Mouse (Mus musculus) gastrocnemius, postnatal 10 days (tissue): ENCODE results near the gene Slc25a38. TPM values are rescaled to one million over a fixed set of nuclear protein-coding genes. Genes with fewer than 3 reads are reported as not detected.
A peak's percentile ranks its signal among the peaks of the same experiment; 100 is the strongest.

Experiments
- DNase-seq: peaks from one replicate; pipeline ENCODE4 v3.0.0; 2021; ENCODE audit warnings: mixed read lengths
- total RNA-seq, 2 experiments: library from RNA; stranded (reverse); gene quantifications; 2 replicates each; pipeline ENCODE4 v1.2.3; 2021

Gene Slc25a38
- total RNA-seq, 2 experiments from 2014 or later, result 8.9 to 9.8 TPM

DNA sequence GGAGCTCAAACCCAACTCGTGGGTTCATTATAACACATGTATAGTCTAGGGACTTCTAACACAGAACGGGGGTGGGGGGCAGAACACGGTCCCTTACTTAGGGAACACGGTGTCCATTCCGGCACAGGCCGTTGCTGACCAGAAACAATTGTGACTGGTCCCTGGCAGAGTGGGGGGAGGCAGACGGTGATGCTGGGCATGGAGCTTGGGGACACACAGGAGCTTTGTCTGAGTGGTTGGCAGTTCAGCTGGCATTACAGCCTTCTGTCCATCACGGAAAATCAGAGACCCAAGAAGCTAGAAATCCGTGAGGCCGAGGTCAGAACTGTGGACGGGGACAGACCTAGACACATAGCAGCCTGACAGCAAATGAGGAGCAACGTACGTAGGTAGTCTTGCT lies 34.3 kb downstream of the Slc25a38 start:
- DNase-seq, result no peak

DNA sequence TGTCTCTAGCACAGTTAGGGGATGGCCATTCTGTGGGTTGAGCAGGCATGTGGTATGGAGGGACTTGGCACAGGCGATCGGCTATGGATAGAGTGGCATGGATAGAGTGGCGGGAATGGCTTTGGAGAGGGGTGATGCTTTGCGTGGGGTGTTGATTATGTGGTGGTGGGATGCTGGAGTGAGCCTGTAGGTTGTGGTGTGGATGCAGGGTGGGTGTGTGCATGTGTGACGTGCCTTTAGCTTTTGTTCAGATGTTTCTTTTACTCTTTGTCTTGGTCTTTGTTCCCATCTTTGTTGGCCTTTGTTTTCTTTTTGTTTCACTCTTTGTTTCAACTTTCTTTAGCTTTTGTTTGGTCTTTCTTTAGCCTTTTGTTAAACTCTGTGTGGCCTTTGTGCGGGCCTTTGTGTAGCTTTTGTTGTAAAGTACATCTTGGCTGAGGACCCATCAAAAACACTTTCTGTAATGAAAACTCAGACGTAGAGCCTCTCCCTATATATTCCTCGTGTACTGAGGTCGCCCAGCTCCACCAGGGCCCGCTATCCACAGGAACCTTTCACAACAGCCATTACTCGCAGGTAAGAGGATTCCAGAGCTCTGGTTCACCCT lies 39.2 kb downstream of the Slc25a38 start, which contains the start of gene Mobp:
TSS of gene Mobp (plus strand) at position 486 of the 607 bp plus-strand sequence.
- DNase-seq, result no peak

DNA sequence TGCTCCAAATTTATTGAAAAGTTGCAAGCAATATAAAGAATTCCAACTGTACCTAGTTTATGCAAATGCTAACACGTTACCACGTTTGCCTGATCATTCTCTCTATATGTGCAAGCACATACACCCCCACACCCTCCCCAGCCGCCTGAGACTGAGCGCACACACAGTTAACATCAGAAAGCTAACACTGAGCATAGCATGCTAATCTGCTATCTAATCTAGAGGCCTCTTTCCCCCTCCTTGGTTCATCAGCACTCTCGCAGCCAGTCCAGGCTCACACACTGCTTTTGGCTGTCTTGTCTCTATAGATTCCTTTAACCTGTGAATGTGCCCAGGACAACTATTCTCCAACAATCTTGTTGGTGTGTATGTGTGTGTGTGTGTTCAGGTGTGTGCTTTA lies 41.0 kb downstream of the Slc25a38 start:
- no peak for DNase-seq

DNA sequence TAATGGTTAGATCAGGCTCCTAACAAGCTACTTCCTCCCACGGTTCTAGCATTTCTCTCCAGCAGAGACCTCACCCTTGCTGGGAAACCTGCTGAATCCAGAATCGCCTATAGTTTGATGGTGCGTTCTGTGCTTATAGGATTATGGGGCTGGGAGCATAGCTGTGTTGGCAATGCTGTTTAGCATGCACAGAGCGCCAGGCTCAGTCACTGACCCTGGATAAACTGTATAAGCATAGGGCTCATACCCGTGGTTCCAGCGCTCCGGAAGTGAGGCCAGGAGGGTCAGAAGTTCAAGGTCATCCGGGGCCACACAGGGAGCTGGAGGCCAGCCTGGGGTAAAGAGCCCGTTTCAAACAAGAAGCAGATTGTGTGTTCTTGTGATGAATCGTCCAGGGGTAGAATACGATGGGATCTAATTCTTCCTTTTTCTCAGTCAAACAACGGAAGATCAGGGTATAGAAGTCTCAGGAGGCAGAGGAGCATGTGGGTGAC lies 41.8 kb downstream of the Slc25a38 start:
- no peak for DNase-seq

DNA sequence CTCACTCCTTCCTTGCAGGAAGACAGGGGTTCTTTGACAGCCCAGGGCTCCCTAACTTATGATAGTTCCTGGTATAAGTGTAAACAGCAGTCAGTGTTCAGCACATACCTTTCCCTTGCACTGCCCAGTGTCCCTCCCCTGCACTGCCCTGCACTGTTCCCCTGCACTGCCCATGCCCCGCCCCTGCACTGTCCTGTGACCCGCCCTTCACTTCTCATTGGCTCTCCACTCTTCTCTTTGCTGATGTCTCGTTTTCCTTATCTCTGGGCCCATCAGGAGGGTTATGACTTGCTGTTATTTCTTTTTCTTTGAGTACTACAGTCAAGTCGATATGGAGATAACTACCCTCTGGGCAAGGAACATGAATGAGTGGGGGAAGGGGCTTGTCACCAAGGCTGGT lies 47.9 kb downstream of the Slc25a38 start:
- DNase-seq, result no peak

DNA sequence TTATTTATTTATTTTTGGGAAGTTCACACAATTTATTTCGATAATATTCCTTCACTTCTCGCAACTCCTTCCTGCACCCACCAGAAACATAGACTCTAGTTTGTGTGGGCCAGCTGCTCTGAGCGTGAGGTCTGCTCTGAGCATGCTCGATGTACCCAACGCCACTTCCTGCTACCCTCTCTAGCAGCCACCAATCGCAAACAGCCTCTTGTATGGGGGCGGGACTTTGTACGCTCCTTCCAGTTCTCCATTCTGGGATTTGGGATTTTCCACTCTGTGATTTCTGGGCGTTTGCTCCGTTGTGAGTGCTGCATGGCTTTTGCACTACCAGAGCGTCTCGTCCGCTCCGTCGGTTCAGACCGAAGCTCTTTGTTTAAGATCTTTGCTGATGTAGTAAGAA lies 53.7 kb downstream of the Slc25a38 start:
- no peak for DNase-seq

DNA sequence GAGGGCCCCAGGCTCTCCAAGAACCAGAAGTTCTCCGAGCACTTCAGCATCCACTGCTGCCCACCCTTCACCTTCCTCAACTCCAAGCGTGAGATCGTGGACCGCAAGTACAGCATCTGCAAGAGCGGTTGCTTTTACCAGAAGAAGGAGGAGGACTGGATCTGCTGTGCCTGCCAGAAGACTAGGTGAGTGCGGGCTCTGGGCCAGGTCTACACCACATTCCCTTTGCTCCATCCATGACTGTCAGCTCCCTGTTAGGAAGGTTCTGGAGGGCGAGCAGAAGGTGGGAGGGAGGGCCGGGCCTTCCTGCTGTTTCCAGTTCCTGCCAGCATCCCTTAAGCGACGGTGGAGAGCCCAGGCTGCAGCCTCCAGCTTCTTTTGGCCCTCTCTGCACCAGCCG lies 57.7 kb downstream of the Slc25a38 start:
- no peak for DNase-seq

DNA sequence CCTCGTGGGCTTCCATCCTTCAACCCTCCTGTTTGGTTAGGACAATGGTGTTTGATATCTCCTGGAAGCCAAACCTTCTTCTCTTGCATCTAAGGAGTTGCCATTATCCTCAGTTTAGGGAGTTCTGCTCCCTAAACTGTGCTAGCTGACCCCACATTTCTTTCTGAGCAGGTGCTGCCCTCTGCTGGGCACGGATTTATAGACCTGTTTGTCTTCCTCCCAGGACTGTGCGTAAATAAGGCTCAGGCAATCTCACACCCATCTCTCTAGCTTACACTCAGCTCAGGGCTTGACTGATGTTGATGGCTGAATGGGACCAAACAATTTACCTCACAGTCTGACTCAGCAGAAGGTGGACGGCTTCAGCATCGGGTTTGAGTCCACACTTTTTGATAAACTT lies 61.1 kb downstream of the Slc25a38 start:
- peak; percentile 73 for DNase-seq

Other genes starting within 250 kb of the Slc25a38 start
- gene Wdr48, start 215.5 kb upstream of the Slc25a38 start, total RNA-seq, result 10 to 100 TPM; 14.1 to 19.6 TPM
- 10 to 100 TPM; 16.2 to 17.6 TPM for gene Gorasp1, start 172.8 kb upstream of the Slc25a38 start, total RNA-seq
- gene Ttc21a, start 172.8 kb upstream of the Slc25a38 start, total RNA-seq, result under 1 TPM in 1 of 2 experiments, not detected in 1; 0.11 TPM
- gene Csrnp1, start 125.7 kb upstream of the Slc25a38 start, total RNA-seq, result 1 to 10 TPM; 2.6 to 3.4 TPM
- gene Xirp1, start 86.8 kb upstream of the Slc25a38 start, total RNA-seq, result 10 to 100 TPM; 58.2 to 84.6 TPM
- 1 to 10 TPM; 2.0 to 3.2 TPM for gene Cx3cr1, start 40.5 kb upstream of the Slc25a38 start, total RNA-seq
- gene Ccr8, start 18.3 kb upstream of the Slc25a38 start, total RNA-seq, result under 1 TPM in 1 of 2 experiments, not detected in 1; 0.23 TPM
- gene Rpsa, start 17.3 kb downstream of the Slc25a38 start, total RNA-seq, result 100 to 1,000 TPM; 710 to 760 TPM
- under 1 TPM in 1 of 2 experiments, not detected in 1; 0.77 TPM for gene Mobp, start 39.3 kb downstream of the Slc25a38 start, total RNA-seq
- gene Myrip, start 191.1 kb downstream of the Slc25a38 start, total RNA-seq, result 1 to 10 TPM in 1 of 2 experiments, under 1 TPM in 1; 0.54 to 1.5 TPM